Mouse (Mus musculus) lung, postnatal 0 days (tissue): Measurements from ENCODE around the gene Dck.

Source experiments
- CTCF ChIP-seq: IDR thresholded peaks from 2 replicates; pipeline ENCODE4 v1.5.1; 2016; ENCODE audit warnings: antibody characterized with exemption, mild to moderate bottlenecking
- EP300 ChIP-seq: IDR thresholded peaks from 2 replicates; pipeline ENCODE4 v1.6.1; 2016; ENCODE audit warnings: antibody characterized with exemption, mild to moderate bottlenecking, control low read depth

GRCm38 (mm10) chr5:88806278-88806677 is 41.5 kb downstream of the Dck start:
- TF ChIP-seq EP300 (no peak), CTCF (no peak)
